Mouse (Mus musculus) T-helper 2 cell (primary cell): ENCODE data around the gene Olfr1442.
"Not testable (repeated sequence)": the region's sequence is repeated elsewhere in the genome, so short reads cannot be mapped to it uniquely, and the experiment has no call there.

Source experiments
- in situ Hi-C: fragments of 300-600 bp; cut with MboI, MseI; formaldehyde crosslinking; loops from one replicate; pipeline ENCODE4 v1.15.1; 2025; ENCODE audit warnings: high pct_unique_total_duplicates

The Olfr1442 gene

GRCm38 (mm10) chr19:12670139-12670538, at the start of gene Olfr1442:
Olfr1442 (plus strand) TSS chr19:12670439.
- in situ Hi-C loops: no loop called here

- in situ Hi-C loops: no loop called here
These were observed 37.1 kb upstream of the Olfr1442 start, which contains the start of gene Glyat for GRCm38 (mm10) chr19:12633176-12633575. Glyat (plus strand) TSS chr19:12633308.

DNA sequence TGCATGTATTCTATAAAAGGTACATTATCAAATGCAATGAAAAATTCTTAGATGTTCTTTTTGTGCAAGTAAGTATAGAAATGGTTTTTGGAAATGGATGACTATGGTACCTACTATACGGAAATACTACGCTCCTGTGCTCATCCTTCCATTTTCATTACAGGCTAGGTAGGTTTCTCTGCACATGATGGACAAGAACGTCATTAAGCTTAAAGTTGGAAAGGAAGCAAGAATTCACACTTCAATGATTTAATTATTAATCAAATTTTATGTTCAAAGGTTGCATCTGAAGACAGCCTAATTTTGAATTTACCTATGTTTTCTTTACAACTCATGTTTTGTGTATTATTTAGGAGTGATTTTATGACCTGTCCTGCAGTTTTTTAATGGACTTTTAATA, 36.0 kb upstream of the Olfr1442 start:
- in situ Hi-C loops: no loop called here

- in situ Hi-C loops: no loop called here
These were observed 35.3 kb upstream of the Olfr1442 start for GRCm38 (mm10) chr19:12634963-12635362.

GRCm38 (mm10) chr19:12636863-12637262, 33.4 kb upstream of the Olfr1442 start:
- in situ Hi-C loops: no loop called here

DNA sequence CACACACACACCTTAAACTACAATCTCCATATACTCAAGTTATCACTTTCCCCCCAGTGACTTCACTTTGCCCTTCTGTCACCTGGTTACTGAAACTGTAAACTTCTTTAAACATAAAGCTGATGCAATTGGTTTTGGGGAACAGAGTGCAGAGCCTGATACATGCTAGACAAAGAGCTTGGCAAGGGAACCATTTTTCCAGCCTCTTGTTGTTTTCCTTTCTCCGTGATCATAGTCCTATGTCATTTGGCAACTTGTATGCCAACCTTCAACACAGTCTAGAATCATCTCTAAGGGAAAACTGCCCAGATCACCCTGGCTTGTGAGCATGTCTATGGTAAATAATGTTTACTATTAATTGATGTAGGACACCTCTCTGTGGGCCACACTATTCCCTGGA, 32.2 kb upstream of the Olfr1442 start:
- in situ Hi-C loops: no loop called here

GRCm38 (mm10) chr19:12649511-12649910, 20.7 kb upstream of the Olfr1442 start:
- in situ Hi-C loops: no loop called here

- in situ Hi-C loops: no loop called here
These were observed 4.1 kb upstream of the Olfr1442 start for GRCm38 (mm10) chr19:12666156-12666555.

DNA sequence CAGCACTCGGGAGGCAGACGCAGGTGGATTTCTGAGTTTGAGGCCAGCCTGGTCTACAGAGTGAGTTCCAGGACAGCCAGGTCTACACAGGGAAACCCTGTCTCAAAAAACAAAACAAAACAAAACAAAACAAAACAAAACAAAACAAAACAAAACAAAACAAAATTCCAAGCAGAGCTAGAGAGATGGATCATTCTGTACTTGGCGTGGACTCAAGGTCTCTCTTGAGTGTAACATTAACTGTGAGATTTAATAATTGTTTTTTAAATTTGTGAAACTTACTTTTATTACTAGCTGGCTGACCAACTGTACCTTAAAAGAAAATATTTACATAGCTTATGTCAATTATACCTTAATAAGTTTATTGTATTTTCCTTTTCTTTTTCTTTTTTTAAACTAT, 1.6 kb upstream of the Olfr1442 start:
- in situ Hi-C loops: not testable (repeated sequence)

DNA sequence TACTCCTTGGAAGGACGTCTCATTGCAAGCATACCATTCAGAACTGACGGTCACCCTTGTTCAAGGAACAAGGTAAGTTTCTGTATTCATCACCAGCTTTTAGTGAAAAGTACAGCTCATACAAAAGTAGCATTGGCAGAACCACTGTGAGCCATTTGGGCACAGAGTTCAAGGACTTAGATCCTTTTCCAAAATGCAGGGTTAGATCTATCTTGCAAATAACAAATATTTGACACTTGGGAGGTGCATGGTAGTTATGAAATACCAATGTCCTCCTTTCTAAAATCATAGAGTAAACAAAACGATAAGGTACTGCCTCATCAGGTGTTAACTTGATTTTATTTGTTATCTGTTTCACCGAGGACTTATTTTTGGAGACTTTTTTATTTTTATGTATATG, 812 bp downstream of the Olfr1442 start:
- in situ Hi-C loops: no loop called here

DNA sequence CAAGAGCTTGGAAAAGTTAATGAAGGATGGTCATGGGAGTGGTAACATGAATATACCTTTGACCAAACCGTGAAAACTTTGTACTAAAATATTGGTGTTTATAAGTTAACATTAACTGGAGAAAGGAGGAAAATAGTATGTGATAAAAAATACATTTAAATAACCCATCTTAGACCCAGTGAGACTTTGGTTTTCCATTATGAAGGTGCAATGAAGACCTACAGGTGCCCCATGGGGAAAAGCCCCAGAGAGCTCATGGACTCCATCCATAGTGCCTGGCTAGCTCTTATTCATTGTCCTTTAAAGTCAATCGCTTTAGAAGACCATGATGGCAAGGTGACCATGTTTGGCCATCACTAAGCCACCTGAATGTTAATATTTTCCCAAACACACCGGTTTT, 7.6 kb downstream of the Olfr1442 start, which contains the start of gene Olfr1443:
Gene Olfr1443 (plus strand): TSS at position 301 of the 400 bp plus-strand sequence.
- in situ Hi-C loops: no loop called here

DNA sequence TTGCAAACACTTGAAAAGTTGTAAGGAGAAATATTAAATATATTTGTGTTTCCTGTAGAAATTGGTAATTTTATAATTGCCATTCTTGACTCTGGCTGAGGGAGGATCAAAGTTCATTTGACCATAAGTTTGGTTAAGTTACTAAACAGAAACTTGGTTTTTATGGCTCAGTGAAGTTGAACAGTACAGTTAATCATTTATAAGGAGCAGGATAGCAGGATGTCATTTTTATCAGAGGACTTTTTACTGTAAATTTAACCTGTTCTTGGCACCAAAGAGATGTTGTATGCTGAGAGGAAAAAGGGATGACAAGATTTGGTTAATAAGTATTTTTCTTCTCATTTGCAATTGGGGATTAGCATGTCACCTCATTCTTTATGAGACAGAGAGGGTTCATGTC, 14.4 kb downstream of the Olfr1442 start:
- in situ Hi-C loops: no loop called here

- in situ Hi-C loops: no loop called here
These were observed 15.0 kb downstream of the Olfr1442 start for GRCm38 (mm10) chr19:12685231-12685630.

DNA sequence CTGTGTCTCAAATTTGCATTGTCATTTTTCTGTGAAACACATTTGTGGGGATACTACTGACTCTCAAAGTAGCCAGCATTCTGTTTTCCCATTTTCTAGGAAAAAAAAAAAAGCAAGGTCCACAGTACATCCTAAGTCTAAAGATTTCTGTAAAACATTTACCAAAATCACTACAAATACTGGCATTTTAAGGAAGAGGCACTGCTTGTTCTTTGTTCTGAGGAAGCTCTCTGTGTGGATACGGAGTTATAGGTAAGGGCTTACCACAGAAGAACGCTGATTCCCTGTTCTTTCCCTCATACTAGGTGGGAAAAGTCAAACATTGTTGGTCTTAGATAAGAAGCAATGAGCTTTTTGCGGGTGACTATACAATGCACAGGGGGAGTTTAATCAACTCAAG, 25.4 kb downstream of the Olfr1442 start, which contains the start of gene Keg1:
Gene Keg1 (plus strand): TSS at position 197 of the 400 bp plus-strand sequence.
- in situ Hi-C loops: no loop called here

DNA sequence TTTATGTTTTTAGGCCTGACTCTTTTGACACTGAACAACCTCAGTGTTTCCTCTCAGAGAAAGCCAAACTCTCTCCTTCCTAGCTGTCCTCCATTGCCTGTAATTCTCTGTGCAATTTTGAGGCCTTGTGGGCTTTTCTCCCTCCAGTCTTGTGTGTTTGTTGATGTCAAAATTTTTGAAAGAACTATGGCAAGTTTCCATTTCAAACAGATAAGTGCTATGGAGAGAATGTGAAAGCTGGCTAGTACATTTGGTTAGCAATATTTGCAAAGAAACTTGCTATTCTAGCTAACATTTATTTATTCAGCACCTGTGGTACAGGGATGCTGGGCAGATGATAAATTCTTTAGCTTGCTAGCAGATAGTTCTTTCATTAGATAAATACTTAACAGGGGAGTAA, 26.0 kb downstream of the Olfr1442 start:
- in situ Hi-C loops: no loop called here

- in situ Hi-C loops: no loop called here
These were observed 38.2 kb downstream of the Olfr1442 start for GRCm38 (mm10) chr19:12708458-12708857.

- in situ Hi-C loops: no loop called here
These were observed 38.7 kb downstream of the Olfr1442 start for GRCm38 (mm10) chr19:12708986-12709385.

DNA sequence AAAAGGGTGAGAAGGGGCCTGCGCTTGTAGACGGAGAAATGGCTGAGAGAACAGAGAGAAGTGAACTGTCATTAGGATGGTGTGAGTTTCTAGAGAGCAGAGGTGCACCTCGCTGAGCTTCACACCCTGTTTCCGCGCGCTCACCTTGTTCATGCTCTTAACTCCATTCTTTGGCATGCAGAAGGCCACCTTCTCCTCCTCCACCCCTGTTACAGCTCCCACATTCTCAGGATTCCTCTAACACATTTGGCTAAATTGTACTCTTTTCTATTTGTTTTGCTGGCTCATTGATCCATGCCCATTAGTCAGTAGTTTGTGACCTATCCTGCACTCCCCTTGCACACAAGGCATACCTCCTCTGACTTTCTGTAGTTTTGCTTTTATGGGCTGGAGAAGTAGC, 49.0 kb downstream of the Olfr1442 start:
- in situ Hi-C loops: no loop called here

DNA sequence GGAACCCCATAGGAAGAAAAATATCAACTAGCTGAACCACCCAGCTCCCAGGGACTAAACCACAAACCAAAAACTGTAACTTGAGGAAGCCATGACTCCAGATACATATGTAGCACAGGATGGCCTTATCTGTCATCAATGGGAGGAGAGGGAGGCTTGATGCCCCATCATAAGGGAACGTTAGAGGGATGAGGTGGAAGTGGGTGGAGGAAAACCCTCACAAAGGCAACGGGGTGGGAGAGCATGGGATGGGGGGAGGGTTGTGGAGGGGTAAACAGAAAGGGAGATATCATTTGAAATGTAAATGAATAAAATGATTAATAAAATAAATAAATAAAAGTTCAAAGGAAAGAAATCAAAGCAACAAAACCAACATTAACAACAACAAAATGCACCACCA, 50.2 kb downstream of the Olfr1442 start:
- in situ Hi-C loops: no loop called here

DNA sequence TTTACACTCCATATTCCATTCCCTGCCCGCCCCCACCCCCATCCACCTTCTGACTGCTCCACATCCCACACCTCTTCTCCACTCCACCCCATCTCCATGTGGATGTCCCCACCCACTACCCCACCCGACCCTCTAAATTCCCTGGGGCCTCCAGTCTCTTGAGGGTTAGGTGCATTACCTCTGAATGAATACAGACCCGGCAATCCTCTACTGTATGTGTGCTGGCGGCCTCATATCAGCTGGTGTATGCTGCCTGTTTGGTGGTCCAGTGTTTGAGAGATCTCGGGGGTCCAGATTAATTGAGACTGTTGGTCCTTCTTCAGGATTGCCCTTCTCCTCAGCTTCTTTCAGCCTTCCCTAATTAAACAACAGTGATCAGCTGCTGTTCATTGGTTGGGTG, 50.7 kb downstream of the Olfr1442 start:
- in situ Hi-C loops: not testable (repeated sequence)

DNA sequence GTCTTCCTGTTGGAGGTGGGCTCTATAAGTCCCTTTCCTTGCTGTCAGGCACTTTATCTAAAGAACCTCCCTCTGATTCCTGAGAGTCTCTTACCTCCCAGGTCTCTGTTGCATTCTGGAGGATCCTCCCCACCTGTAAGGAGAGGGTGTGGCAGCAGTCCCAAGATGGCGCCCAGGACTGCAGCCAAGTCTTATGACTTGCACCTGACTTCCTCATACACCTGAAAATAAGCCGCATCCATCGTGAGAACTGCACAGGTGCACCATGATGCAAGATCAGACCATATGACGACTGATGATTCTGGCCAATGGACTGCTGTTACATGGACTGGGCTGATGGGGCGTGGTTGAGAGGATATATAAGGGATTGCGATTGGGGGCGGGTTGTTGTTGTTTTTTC, 51.4 kb downstream of the Olfr1442 start:
- in situ Hi-C loops: not testable (repeated sequence)

- in situ Hi-C loops: no loop called here
These were observed 52.1 kb downstream of the Olfr1442 start for GRCm38 (mm10) chr19:12722308-12722707.

DNA sequence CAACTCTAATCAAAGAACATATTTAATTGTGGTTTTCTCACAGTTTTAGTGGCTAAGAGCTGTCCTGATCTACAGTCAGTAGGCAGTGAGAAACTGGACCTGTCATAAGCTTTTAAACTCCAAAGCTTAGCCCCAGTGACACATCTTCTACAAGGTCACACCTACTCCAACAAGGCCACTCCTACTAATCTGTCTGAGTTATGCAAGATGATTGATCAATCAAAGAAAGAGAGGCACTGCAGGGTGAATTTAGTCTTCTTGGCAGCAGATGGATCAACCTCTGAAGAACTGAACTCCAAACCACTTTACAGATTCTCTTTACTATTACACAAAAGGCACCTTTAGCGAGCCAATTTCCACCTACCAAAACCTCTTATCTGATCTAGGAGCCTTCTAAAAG, 55.6 kb downstream of the Olfr1442 start:
- in situ Hi-C loops: no loop called here
